Mouse (Mus musculus): ENCODE measurements around the gene Pip5k1a. TPM values are rescaled to one million over a fixed set of nuclear protein-coding genes. Genes with fewer than 3 reads are reported as not detected.

The Pip5k1a gene
- polyA plus RNA-seq, 1 experiment from 2014 or later = 17.9 TPM

DNA sequence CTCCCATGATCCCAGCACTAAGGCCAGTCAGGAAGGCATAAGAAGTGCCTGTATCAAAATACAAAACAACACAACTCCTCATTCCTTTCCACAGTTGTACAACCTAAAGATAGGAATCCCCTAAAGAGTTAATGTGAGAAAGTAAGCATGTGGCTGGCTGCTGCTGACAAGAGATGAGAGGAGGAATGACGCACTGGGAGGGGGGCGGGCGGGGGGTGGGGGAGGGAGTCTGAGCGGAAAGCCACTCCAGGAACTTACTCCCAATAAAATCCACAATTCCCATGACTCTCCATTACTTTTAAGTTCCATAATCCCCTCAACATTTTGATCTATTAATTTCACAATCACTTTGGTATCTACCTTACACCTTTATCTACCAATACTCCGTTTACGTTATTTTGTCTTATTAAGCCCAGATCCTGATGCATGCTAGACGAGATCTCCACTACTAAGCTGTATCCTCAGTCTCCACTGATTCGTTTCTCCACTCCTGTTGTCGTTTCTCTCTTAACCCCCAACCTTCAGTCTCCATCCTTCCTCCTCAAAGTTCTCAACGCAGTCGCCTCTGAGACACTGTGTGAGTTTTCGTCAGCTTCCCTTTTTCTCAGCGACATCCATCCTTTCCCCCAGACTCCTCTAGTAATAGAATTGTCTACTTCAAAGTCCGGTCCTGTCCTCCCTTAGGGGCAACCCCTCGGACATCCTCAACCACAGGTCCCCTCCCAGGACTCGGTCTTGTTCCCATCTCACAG is 968 bp downstream of the Pip5k1a start:
- Histone ChIP-seq H3K9me3 (replicated peaks; ENCODE audit: control insufficient read depth, low read length) (no peaks in the 10 kb centered on the region), H3K4me3 (ENCODE audit: low read length) (peak overlapping the region; percentile 88), H3K9ac (ENCODE audit: low read length) (peak overlapping the region; percentile 86), H3K27me3 (ENCODE audit: control insufficient read depth, insufficient read depth, low read length) (no peaks in the 10 kb centered on the region), H3K4me1 (ENCODE audit: control insufficient read depth, insufficient read depth, low read length) (peaks cover 12% of the 10 kb centered on the region), H3K4me2 (ENCODE audit: low read depth, low read length) (peak overlapping the region; percentile 95), H3K27ac (ENCODE audit: low read length) (peak overlapping the region; percentile 88), H3K36me3 (ENCODE audit: control insufficient read depth, insufficient read depth) (no peaks in the 10 kb centered on the region)
- peak; percentile 3; the same call in 1 of the 2 replicates for ATAC-seq (replicated peaks; ENCODE audit: extremely low read depth, insufficient read depth, low FRiP score)
- WGBS = 1% methylated on average over 16 of the region's 16 CpGs

DNA sequence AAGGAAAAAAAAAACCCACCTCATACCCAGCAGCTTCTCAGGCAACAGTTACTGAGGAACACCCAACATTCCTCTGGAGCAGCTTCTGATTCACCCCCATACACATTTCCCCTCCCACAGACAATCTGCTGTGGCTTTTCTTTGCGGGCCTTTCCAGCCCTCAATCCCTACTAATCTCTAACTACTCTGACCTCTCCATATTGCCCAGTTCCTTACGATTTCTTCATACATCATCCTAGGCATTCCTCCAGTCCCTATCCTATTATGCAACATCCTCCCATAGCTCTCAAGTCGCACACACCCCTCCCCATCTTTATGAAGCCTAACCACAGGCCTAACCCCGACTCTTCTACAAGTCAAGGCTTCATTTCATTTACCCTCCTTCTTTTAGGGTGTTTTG is 1.6 kb downstream of the Pip5k1a start:
- H3K4me2 ChIP-seq (ENCODE audit: low read depth, low read length) = peak overlapping the region; percentile 95
- peak overlapping the region; percentile 88 for H3K27ac ChIP-seq (ENCODE audit: low read length)
- peak overlapping the region; percentile 88 for H3K4me3 ChIP-seq (ENCODE audit: low read length)
- peak overlapping the region; percentile 86 for H3K9ac ChIP-seq (ENCODE audit: low read length)
- 15% methylated on average over 4 of the region's 4 CpGs for WGBS
- H3K9me3 ChIP-seq (replicated peaks; ENCODE audit: control insufficient read depth, low read length) = no peaks in the 10 kb centered on the region
- H3K36me3 ChIP-seq (ENCODE audit: control insufficient read depth, insufficient read depth) = no peaks in the 10 kb centered on the region
- H3K4me1 ChIP-seq (ENCODE audit: control insufficient read depth, insufficient read depth, low read length) = peaks cover 12% of the 10 kb centered on the region
- ATAC-seq (replicated peaks; ENCODE audit: extremely low read depth, insufficient read depth, low FRiP score) = no peak
- no peaks in the 10 kb centered on the region for H3K27me3 ChIP-seq (ENCODE audit: control insufficient read depth, insufficient read depth, low read length)

DNA sequence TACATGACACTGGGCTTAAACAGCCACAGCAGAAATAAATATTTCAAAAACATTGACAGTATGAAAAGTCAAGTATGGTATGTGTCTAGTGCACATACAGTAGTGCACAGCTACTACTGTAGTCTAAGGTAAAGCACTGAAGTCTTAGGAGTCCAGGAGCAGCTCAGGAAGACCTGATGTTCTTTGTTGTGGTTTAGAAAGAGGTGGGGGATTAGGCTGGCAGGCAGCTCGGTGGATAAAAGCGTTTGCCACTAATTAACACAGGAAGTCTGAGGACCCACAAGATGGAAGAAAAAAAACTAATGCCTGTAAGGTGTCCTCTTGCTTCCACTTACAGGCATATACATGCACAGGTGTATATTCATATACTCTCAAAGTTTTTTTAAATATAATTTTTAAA is 5.9 kb downstream of the Pip5k1a start:
- Histone ChIP-seq H3K9ac (ENCODE audit: low read length) (no peak overlapping the region), H3K4me1 (ENCODE audit: control insufficient read depth, insufficient read depth, low read length) (peaks cover 20% of the 10 kb centered on the region), H3K4me3 (ENCODE audit: low read length) (no peak overlapping the region), H3K4me2 (ENCODE audit: low read depth, low read length) (no peak overlapping the region), H3K27me3 (ENCODE audit: control insufficient read depth, insufficient read depth, low read length) (no peaks in the 10 kb centered on the region), H3K27ac (ENCODE audit: low read length) (no peak overlapping the region), H3K9me3 (replicated peaks; ENCODE audit: control insufficient read depth, low read length) (no peaks in the 10 kb centered on the region), H3K36me3 (ENCODE audit: control insufficient read depth, insufficient read depth) (peaks cover 6% of the 10 kb centered on the region)
- 26% methylated on average over 2 of the region's 2 CpGs for WGBS
- ATAC-seq (replicated peaks; ENCODE audit: extremely low read depth, insufficient read depth, low FRiP score) = no peak

DNA sequence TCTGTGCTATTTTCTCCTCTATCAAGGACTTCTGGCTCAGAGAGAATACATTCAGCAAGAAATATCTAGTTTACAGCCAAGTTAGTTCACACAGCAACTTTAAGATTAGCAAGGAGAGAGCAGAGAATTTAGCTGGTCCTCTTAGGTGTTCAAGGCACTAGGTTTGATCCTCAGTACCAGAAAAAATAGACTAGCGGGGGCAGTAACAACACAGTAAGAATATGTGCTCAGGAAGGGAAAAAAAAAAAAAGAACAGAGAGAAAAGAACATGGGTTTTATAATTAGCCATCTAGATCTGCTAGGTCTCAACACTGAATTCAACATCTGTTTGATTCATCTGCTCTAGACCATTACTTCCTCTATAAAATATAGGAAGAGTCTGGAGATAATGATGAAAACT is 18.7 kb downstream of the Pip5k1a start:
- Histone ChIP-seq H3K4me2 (ENCODE audit: low read depth, low read length) (no peak overlapping the region), H3K4me1 (ENCODE audit: control insufficient read depth, insufficient read depth, low read length) (no peaks in the 10 kb centered on the region; the same call in 1 of the 2 replicates), H3K27me3 (ENCODE audit: control insufficient read depth, insufficient read depth, low read length) (no peaks in the 10 kb centered on the region), H3K9ac (ENCODE audit: low read length) (no peak overlapping the region), H3K27ac (ENCODE audit: low read length) (no peak overlapping the region), H3K9me3 (replicated peaks; ENCODE audit: control insufficient read depth, low read length) (no peaks in the 10 kb centered on the region), H3K4me3 (ENCODE audit: low read length) (no peak overlapping the region), H3K36me3 (ENCODE audit: control insufficient read depth, insufficient read depth) (no peaks in the 10 kb centered on the region)
- WGBS = 100% methylated on average over 1 of the region's 1 CpGs
- ATAC-seq (replicated peaks; ENCODE audit: extremely low read depth, insufficient read depth, low FRiP score) = no peak

DNA sequence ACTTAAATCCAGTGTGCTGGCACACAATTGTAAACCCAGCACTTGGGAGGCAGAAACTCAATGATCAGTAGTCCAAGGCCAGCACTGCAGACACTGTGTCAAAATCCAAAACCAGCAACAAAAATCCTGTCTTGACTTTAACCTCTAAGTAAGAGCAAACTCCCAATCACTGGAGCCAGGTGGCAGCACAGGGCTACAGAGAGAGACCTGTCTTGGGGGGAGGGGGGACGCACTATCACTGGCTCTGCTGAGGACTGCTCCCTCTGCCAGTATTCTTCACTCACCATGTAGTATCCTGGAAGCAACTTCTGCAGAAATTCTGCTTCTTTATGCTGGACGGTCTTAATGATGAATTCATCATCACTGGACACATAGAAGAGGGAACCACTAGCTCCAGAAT is 35.1 kb downstream of the Pip5k1a start:
- 90% methylated on average over 2 of the region's 2 CpGs for WGBS
- ATAC-seq (replicated peaks; ENCODE audit: extremely low read depth, insufficient read depth, low FRiP score) = no peak
- H3K27me3 ChIP-seq (ENCODE audit: control insufficient read depth, insufficient read depth, low read length) = no peaks in the 10 kb centered on the region
- H3K4me3 ChIP-seq (ENCODE audit: low read length) = no peak overlapping the region
- no peaks in the 10 kb centered on the region for H3K4me1 ChIP-seq (ENCODE audit: control insufficient read depth, insufficient read depth, low read length)
- no peaks in the 10 kb centered on the region for H3K9me3 ChIP-seq (replicated peaks; ENCODE audit: control insufficient read depth, low read length)
- peaks cover 51% of the 10 kb centered on the region for H3K36me3 ChIP-seq (ENCODE audit: control insufficient read depth, insufficient read depth)
- no peak overlapping the region for H3K9ac ChIP-seq (ENCODE audit: low read length)
- no peak overlapping the region for H3K4me2 ChIP-seq (ENCODE audit: low read depth, low read length)
- no peak overlapping the region for H3K27ac ChIP-seq (ENCODE audit: low read length)

DNA sequence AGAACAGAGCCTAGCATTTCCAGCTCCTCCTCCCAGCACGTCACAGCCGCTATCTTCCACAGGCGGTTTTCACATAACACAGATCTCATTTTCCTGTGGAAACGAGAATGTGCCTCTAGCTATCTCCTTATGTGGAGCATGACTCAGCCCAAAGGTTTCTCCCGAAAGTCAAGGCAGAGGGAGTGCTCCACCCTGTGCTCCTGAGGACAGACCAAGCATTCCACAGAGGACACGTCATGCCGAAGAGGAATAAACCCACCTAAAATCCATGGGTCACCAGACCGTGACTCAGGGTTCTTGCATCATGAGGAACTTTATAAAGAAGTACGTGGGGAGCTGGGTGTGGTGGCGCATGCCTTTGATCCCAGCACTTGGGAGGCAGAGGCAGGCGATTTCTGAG is 40.2 kb downstream of the Pip5k1a start:
- 0 out of 2 replicates have a peak, but pooled peaks have one; percentile 10 for ATAC-seq (replicated peaks; ENCODE audit: extremely low read depth, insufficient read depth, low FRiP score)
- no peak overlapping the region for H3K4me2 ChIP-seq (ENCODE audit: low read depth, low read length)
- H3K36me3 ChIP-seq (ENCODE audit: control insufficient read depth, insufficient read depth) = peaks cover 80% of the 10 kb centered on the region
- H3K27ac ChIP-seq (ENCODE audit: low read length) = no peak overlapping the region
- no peaks in the 10 kb centered on the region for H3K4me1 ChIP-seq (ENCODE audit: control insufficient read depth, insufficient read depth, low read length)
- WGBS = 64% methylated on average over 11 of the region's 11 CpGs
- no peaks in the 10 kb centered on the region for H3K9me3 ChIP-seq (replicated peaks; ENCODE audit: control insufficient read depth, low read length)
- no peaks in the 10 kb centered on the region for H3K27me3 ChIP-seq (ENCODE audit: control insufficient read depth, insufficient read depth, low read length)
- H3K4me3 ChIP-seq (ENCODE audit: low read length) = no peak overlapping the region
- H3K9ac ChIP-seq (ENCODE audit: low read length) = no peak overlapping the region

DNA sequence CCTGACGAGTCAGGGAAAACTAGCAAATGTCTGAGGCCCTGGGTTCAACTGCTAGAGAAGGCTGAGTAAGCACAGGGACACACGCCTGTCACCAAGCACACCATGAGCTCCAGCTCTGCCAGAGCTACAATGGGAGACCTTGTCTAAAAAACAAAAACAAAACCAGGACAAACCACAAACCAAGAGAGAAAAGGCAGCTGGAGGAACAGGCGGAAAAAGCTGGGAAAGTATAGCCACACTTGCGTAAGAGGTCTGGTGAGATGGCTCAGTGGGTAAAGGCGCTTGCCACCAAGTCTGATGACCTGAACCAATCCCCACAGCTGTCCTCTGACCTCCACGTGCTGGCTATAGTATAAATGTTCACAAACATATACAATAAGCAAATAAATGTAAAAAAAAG is 40.6 kb downstream of the Pip5k1a start:
- Histone ChIP-seq H3K4me3 (ENCODE audit: low read length) (no peak overlapping the region), H3K27ac (ENCODE audit: low read length) (no peak overlapping the region), H3K4me2 (ENCODE audit: low read depth, low read length) (no peak overlapping the region), H3K36me3 (ENCODE audit: control insufficient read depth, insufficient read depth) (peaks cover 79% of the 10 kb centered on the region), H3K4me1 (ENCODE audit: control insufficient read depth, insufficient read depth, low read length) (no peaks in the 10 kb centered on the region), H3K27me3 (ENCODE audit: control insufficient read depth, insufficient read depth, low read length) (no peaks in the 10 kb centered on the region), H3K9ac (ENCODE audit: low read length) (no peak overlapping the region), H3K9me3 (replicated peaks; ENCODE audit: control insufficient read depth, low read length) (no peaks in the 10 kb centered on the region)
- no peak for ATAC-seq (replicated peaks; ENCODE audit: extremely low read depth, insufficient read depth, low FRiP score)
- whole genome bisulfite sequencing = 84% methylated on average over 6 of the region's 6 CpGs

DNA sequence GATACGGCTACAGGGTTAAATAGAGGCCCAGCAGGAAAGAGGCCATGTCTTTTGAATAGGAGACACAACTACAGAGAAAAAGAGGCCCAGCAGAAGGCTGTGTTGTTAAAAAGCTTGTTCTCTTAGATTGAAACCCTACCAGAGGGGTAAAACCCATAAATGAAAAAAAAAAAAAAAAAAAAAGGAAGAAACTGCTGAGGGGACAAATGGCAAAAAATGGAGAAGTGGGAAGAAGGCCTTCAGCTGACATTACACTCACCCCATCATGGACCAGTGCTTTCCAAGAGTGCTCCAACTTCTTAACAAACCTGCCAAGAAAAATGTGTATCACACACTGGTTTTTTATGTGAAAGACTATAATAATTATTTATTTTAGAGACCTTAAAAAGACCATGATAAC is 41.2 kb downstream of the Pip5k1a start:
- H3K4me3 ChIP-seq (ENCODE audit: low read length) = no peak overlapping the region
- WGBS = 93% methylated on average over 1 of the region's 1 CpGs
- H3K4me1 ChIP-seq (ENCODE audit: control insufficient read depth, insufficient read depth, low read length) = no peaks in the 10 kb centered on the region
- H3K27me3 ChIP-seq (ENCODE audit: control insufficient read depth, insufficient read depth, low read length) = no peaks in the 10 kb centered on the region
- H3K4me2 ChIP-seq (ENCODE audit: low read depth, low read length) = no peak overlapping the region
- ATAC-seq (replicated peaks; ENCODE audit: extremely low read depth, insufficient read depth, low FRiP score) = no peak
- H3K36me3 ChIP-seq (ENCODE audit: control insufficient read depth, insufficient read depth) = peaks cover 78% of the 10 kb centered on the region
- H3K9ac ChIP-seq (ENCODE audit: low read length) = no peak overlapping the region
- no peaks in the 10 kb centered on the region for H3K9me3 ChIP-seq (replicated peaks; ENCODE audit: control insufficient read depth, low read length)
- no peak overlapping the region for H3K27ac ChIP-seq (ENCODE audit: low read length)

DNA sequence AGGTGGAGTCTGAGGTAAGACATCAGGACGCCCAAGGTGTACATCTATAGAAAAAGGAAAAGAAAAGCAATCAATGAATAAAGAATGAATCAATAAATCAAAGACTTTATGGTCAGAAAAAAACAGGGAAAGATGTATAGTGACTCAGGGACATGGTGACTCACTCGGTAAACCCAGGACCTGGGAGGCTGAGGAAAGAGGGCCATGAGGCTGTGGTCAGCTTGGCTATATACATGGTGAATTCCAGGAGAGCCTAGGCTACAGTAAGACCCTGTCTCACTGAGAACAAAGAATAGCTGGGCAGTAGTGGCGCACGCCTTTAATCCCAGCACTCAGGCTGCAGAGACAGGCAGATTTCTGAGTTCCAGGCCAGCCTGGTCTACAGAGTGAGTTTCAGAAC is 43.0 kb downstream of the Pip5k1a start:
- Histone ChIP-seq H3K27me3 (ENCODE audit: control insufficient read depth, insufficient read depth, low read length) (no peaks in the 10 kb centered on the region), H3K9me3 (replicated peaks; ENCODE audit: control insufficient read depth, low read length) (no peaks in the 10 kb centered on the region), H3K4me2 (ENCODE audit: low read depth, low read length) (no peak overlapping the region), H3K4me3 (ENCODE audit: low read length) (no peak overlapping the region), H3K27ac (ENCODE audit: low read length) (no peak overlapping the region), H3K4me1 (ENCODE audit: control insufficient read depth, insufficient read depth, low read length) (no peaks in the 10 kb centered on the region), H3K36me3 (ENCODE audit: control insufficient read depth, insufficient read depth) (peaks cover 83% of the 10 kb centered on the region), H3K9ac (ENCODE audit: low read length) (no peak overlapping the region)
- no peak for ATAC-seq (replicated peaks; ENCODE audit: extremely low read depth, insufficient read depth, low FRiP score)
- 93% methylated on average over 4 of the region's 4 CpGs for WGBS
